Mouse (Mus musculus): Measurements from ENCODE around the gene Btbd35f1. TPM values are rescaled to one million over a fixed set of nuclear protein-coding genes. Genes with fewer than 3 reads are reported as not detected.
"Not testable (repeated sequence)": the region's sequence is repeated elsewhere in the genome, so short reads cannot be mapped to it uniquely, and the experiment has no call there.

Btbd35f1 gene
- polyA plus RNA-seq (2014; fragmentation: Nextera tagmentation; extraction: Ambion mirVana): not detected in 2 replicates

DNA sequence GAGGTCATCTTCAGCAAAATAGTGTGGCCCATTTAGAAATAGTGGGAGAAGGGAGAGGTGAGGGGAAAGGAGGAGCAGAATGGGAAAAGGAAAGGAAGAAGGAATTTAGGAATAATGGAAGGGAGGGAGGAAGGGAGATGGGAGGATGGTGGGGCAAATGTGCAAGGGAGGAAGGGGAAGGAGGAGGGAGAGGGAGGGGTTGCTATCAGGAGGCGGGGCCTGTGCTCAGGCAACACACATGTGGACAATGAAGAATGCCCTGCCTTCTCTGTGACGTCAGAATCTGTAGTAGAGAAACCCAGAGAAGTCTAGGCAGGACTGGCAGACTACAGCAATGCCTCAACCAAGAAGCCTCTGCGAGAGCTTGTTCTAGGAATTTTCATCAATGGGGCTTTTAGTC lies at the start of gene Btbd35f1:
TSS of gene Btbd35f1 (plus strand) at position 301 of the 400 bp plus-strand sequence.
- not testable (repeated sequence) for H3K9me3 ChIP-seq (ENCODE audit: control insufficient read depth, low read length); H3K36me3 ChIP-seq (ENCODE audit: control insufficient read depth, insufficient read depth, low read length); ATAC-seq (ENCODE audit: low read depth); H3K9ac ChIP-seq (replicated peaks; ENCODE audit: low read depth, low read length); H3K4me1 ChIP-seq (ENCODE audit: control insufficient read depth, insufficient read depth, low read length); H3K27ac ChIP-seq (ENCODE audit: low read depth, low read length); H3K27me3 ChIP-seq (ENCODE audit: control insufficient read depth, insufficient read depth, low read length); H3K4me3 ChIP-seq (ENCODE audit: low read depth, low read length); H3K4me2 ChIP-seq (ENCODE audit: low read depth, low read length)
- no CpG with 5 or more reads among the region's 3 CpGs for WGBS

DNA sequence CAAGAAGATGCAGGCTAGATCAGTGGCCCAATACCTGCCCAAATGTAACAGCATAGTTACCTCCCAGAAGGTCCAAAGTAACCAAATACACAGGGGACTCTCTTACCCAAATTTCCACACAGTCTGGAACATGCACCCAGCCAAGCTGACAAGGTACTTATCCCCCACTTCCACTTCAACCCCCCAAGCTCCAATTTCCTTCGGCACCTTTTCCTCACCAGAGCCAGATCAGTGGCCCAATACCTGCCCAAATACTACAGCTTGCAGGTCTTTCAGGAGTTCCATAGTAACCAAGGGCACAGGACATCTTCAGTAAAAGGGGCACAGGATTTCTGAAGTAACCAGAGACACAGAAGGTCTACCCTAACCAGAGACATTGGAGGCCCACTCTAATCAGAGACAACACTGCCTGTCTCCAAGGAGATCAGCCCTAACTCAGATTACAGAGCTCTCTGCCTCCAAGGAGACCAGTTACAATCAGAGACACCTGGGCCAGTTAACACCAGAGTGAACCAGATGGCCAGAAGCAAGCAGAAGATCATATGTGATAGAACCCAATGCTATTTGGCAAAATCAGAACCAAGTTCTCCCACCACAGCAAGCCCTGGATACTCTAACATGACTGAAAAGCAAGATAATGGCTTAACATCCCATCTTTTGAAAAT lies 31.2 kb downstream of the Btbd35f1 start:
- H3K27ac ChIP-seq (ENCODE audit: low read depth, low read length); H3K9me3 ChIP-seq (ENCODE audit: control insufficient read depth, low read length); H3K36me3 ChIP-seq (ENCODE audit: control insufficient read depth, insufficient read depth, low read length); H3K27me3 ChIP-seq (ENCODE audit: control insufficient read depth, insufficient read depth, low read length); H3K4me2 ChIP-seq (ENCODE audit: low read depth, low read length); H3K4me3 ChIP-seq (ENCODE audit: low read depth, low read length); ATAC-seq (ENCODE audit: low read depth); H3K9ac ChIP-seq (replicated peaks; ENCODE audit: low read depth, low read length); H3K4me1 ChIP-seq (ENCODE audit: control insufficient read depth, insufficient read depth, low read length): not testable (repeated sequence)
- WGBS: 97% methylated on average over 1 of the region's 1 CpGs

DNA sequence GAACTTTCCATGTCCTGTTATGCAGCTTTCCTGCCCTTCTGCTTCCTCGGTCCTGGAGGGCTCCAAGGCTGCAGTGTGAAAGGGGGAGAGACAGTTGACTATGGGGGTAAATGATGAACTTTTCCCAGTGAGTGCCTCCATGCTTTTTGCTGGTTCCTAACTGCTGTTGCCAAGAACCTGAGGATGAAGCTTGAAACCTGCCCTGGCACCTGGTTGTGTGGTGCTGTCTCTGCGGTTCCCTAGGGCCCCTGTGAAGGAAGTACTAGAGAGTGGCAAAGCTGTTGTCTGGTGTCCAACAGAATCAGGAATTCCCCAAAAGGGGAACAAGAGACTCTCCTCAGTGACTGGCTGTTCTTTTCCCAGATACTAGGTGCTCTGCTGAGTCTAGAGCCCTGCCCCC lies 41.2 kb downstream of the Btbd35f1 start:
- not testable (repeated sequence) for H3K27me3 ChIP-seq (ENCODE audit: control insufficient read depth, insufficient read depth, low read length); H3K4me2 ChIP-seq (ENCODE audit: low read depth, low read length); H3K4me1 ChIP-seq (ENCODE audit: control insufficient read depth, insufficient read depth, low read length); ATAC-seq (ENCODE audit: low read depth); H3K9me3 ChIP-seq (ENCODE audit: control insufficient read depth, low read length); H3K27ac ChIP-seq (ENCODE audit: low read depth, low read length); H3K4me3 ChIP-seq (ENCODE audit: low read depth, low read length); H3K36me3 ChIP-seq (ENCODE audit: control insufficient read depth, insufficient read depth, low read length); H3K9ac ChIP-seq (replicated peaks; ENCODE audit: low read depth, low read length)
- WGBS: 94% methylated on average over 1 of the region's 2 CpGs

DNA sequence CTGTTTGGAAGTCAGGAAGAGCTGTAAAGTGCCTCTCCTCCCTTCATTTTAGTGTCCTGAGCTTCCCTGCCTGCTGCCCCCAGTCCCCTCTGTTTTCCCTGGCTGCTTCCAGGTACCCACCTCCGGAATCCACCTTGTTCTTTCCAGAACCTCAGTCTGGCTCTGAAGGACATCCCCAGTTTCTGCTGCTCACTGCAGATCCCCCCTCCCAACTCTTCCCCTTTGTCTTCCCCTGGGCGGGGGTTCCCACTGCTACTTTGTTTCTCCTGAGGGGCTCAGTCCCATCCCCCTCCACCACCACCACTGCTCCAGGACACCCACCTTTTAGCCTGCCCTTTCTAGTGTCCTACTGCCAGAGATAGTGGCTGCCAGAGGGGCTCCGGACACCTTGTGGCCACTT lies 41.6 kb downstream of the Btbd35f1 start:
- WGBS: 86% methylated on average over 3 of the region's 3 CpGs
- not testable (repeated sequence) for H3K9me3 ChIP-seq (ENCODE audit: control insufficient read depth, low read length); H3K27ac ChIP-seq (ENCODE audit: low read depth, low read length); H3K4me3 ChIP-seq (ENCODE audit: low read depth, low read length); H3K36me3 ChIP-seq (ENCODE audit: control insufficient read depth, insufficient read depth, low read length); H3K27me3 ChIP-seq (ENCODE audit: control insufficient read depth, insufficient read depth, low read length); ATAC-seq (ENCODE audit: low read depth); H3K4me1 ChIP-seq (ENCODE audit: control insufficient read depth, insufficient read depth, low read length); H3K4me2 ChIP-seq (ENCODE audit: low read depth, low read length); H3K9ac ChIP-seq (replicated peaks; ENCODE audit: low read depth, low read length)

Other genes with a start within 250 kb of the Btbd35f1 start
- not detected in 2 replicates for gene Gm5926, start 90.7 kb downstream of the Btbd35f1 start, polyA plus RNA-seq (2014; fragmentation: Nextera tagmentation; extraction: Ambion mirVana)
- not detected in 2 replicates for gene Btbd35f21, start 166.1 kb downstream of the Btbd35f1 start, polyA plus RNA-seq (2014; fragmentation: Nextera tagmentation; extraction: Ambion mirVana)

All from neural tube, embryonic 14.5 days (tissue).